Mouse (Mus musculus): Measurements from ENCODE around the gene Rab3gap1.

Rab3gap1 gene

GRCm38 (mm10) chr1:127982268-127982667 is 113.7 kb downstream of the Rab3gap1 start:
- DNase-seq (ENCODE audit: low read depth, low spot score): no peak

- DNase-seq (ENCODE audit: low read depth, low spot score): no peak
Measured at GRCm38 (mm10) chr1:127983274-127983993, 114.9 kb downstream of the Rab3gap1 start.

GRCm38 (mm10) chr1:127985391-127985790 is 116.8 kb downstream of the Rab3gap1 start:
- DNase-seq (ENCODE audit: low read depth, low spot score): no peak

- no peak for DNase-seq (ENCODE audit: low read depth, low spot score)
Measured at GRCm38 (mm10) chr1:127988246-127988645, 119.7 kb downstream of the Rab3gap1 start.

- no peak for DNase-seq (ENCODE audit: low read depth, low spot score)
Measured at GRCm38 (mm10) chr1:127989387-127989786, 120.8 kb downstream of the Rab3gap1 start.

GRCm38 (mm10) chr1:127989876-127990731 is 121.5 kb downstream of the Rab3gap1 start:
- DNase-seq (ENCODE audit: low read depth, low spot score): no peak
